Mouse (Mus musculus) CH12.LX (cell line): ENCODE measurements around the gene Klhl36. TPM values are rescaled to one million over a fixed set of nuclear protein-coding genes. Genes with fewer than 3 reads are reported as not detected.

ENCODE experiments used
- DNase-seq: peaks from one replicate; pipeline ENCODE4 v3.0.0-alpha.2; 2013; ENCODE audit errors: extremely low read depth
- H3K27ac ChIP-seq: 2 replicates; pipeline ENCODE4 v1.5.1; 2012; ENCODE audit warnings: low read depth, mild to moderate bottlenecking, control low read depth, moderate library complexity; ENCODE audit not compliant: insufficient read depth
- H3K27me3 ChIP-seq: replicated peaks from 2 replicates; pipeline ENCODE3; 2012; ENCODE audit warnings: inconsistent platforms
- H3K36me3 ChIP-seq, 2 experiments: replicated peaks in 1 of 2; 2 replicates each; pipeline versions ENCODE3 to v1.6.1; 2012; ENCODE audit warnings: inconsistent platforms in 1 of 2, low read length in 1 of 2, mild to moderate bottlenecking in 1 of 2, mixed read lengths in 1 of 2, moderate library complexity in 1 of 2; ENCODE audit not compliant: control insufficient read depth in 1 of 2, insufficient read depth in 1 of 2
- H3K4me1 ChIP-seq, 2 experiments: 2 replicates each; pipeline ENCODE4 v1.6.1; 2012; ENCODE audit warnings: inconsistent platforms in 1 of 2, moderate library complexity in 1 of 2; ENCODE audit not compliant: insufficient read depth in 2 of 2, control insufficient read depth in 1 of 2
- H3K4me2 ChIP-seq: 2 replicates; pipeline ENCODE4 v1.6.1; 2012; ENCODE audit warnings: low read depth, mild to moderate bottlenecking, control low read depth; ENCODE audit not compliant: poor library complexity, insufficient read depth, severe bottlenecking
- H3K4me3 ChIP-seq, 3 experiments: fragments of 150-350 bp in 1 of 3; sonication (generic) in 1 of 3; replicated peaks in 1 of 3; 2 replicates each; pipeline versions ENCODE3 to v1.5.1; 2011 to 2012; ENCODE audit warnings: low read depth in 2 of 3, low read length in 2 of 3, mild to moderate bottlenecking in 2 of 3, moderate library complexity in 2 of 3, control low read depth in 1 of 3, improper control_type of control experiment in 1 of 3, inconsistent platforms in 1 of 3, mixed read lengths in 1 of 3; ENCODE audit not compliant: poor library complexity in 1 of 3
- H3K79me2 ChIP-seq: replicated peaks from 2 replicates; pipeline ENCODE4 v1.6.1; 2012; ENCODE audit warnings: mild to moderate bottlenecking, moderate library complexity; ENCODE audit not compliant: control insufficient read depth, poor library complexity, insufficient read depth, severe bottlenecking; ENCODE audit errors: extremely low read depth
- H3K9ac ChIP-seq: 2 replicates; pipeline ENCODE4 v1.6.1; 2012; ENCODE audit warnings: low read depth, mild to moderate bottlenecking, control low read depth, moderate library complexity; ENCODE audit not compliant: insufficient read depth
- H3K9me3 ChIP-seq: replicated peaks from 2 replicates; pipeline ENCODE3; 2012; ENCODE audit warnings: low read length, inconsistent platforms, mixed read lengths
- CTCF ChIP-seq, 2 experiments: IDR thresholded peaks in 1 of 2; conservative IDR thresholded peaks in 1 of 2; 2 replicates each; pipeline ENCODE4 v1.5.1; 2011 to 2012; ENCODE audit warnings: low read depth in 2 of 2, low read length in 2 of 2, improper control_type of control experiment in 1 of 2, inconsistent platforms in 1 of 2, mild to moderate bottlenecking in 1 of 2, moderate library complexity in 1 of 2
- E2F4 ChIP-seq: IDR thresholded peaks from 2 replicates; pipeline ENCODE4 v1.6.1; 2011; ENCODE audit warnings: low read depth, low read length, improper control_type of control experiment; ENCODE audit not compliant: insufficient replicate concordance
- ELF1 ChIP-seq: IDR thresholded peaks from 2 replicates; pipeline ENCODE4 v1.6.1; 2014; ENCODE audit warnings: low read depth, mild to moderate bottlenecking, inconsistent platforms, low read length, improper control_type of control experiment
- EP300 ChIP-seq: IDR thresholded peaks from 2 replicates; pipeline ENCODE4 v1.6.1; 2011; ENCODE audit warnings: low read length, improper control_type of control experiment
- JUN ChIP-seq: IDR thresholded peaks from 2 replicates; pipeline ENCODE4 v1.6.1; 2011; ENCODE audit warnings: low read depth, mild to moderate bottlenecking, low read length, improper control_type of control experiment, moderate library complexity; ENCODE audit not compliant: insufficient read depth
- KAT2A ChIP-seq: IDR thresholded peaks from 2 replicates; pipeline ENCODE4 v1.6.1; 2012; ENCODE audit warnings: low read length, improper control_type of control experiment, inconsistent platforms; ENCODE audit not compliant: insufficient replicate concordance
- MAZ ChIP-seq: IDR thresholded peaks from 2 replicates; pipeline ENCODE4 v1.6.1; 2012; ENCODE audit warnings: low read depth, mild to moderate bottlenecking, inconsistent platforms, low read length, improper control_type of control experiment, moderate library complexity
- MEF2A ChIP-seq: IDR thresholded peaks from 2 replicates; pipeline ENCODE4 v1.6.1; 2014; ENCODE audit warnings: low read depth, mild to moderate bottlenecking, inconsistent platforms, low read length, improper control_type of control experiment, borderline replicate concordance
- MYC ChIP-seq: IDR thresholded peaks from 2 replicates; pipeline ENCODE4 v1.6.1; 2011; ENCODE audit warnings: low read depth, mild to moderate bottlenecking, improper control_type of control experiment, low read length
- NELFE ChIP-seq: IDR thresholded peaks from 2 replicates; pipeline ENCODE4 v1.6.1; 2011; ENCODE audit warnings: low read depth, low read length, improper control_type of control experiment
- POLR2A ChIP-seq: IDR thresholded peaks from 2 replicates; pipeline ENCODE4 v1.6.1; 2011; ENCODE audit warnings: low read depth, mild to moderate bottlenecking, improper control_type of control experiment, low read length
- POLR2AphosphoS2 ChIP-seq: IDR thresholded peaks from 2 replicates; pipeline ENCODE4 v1.6.1; 2011; ENCODE audit warnings: low read depth, low read length, improper control_type of control experiment
- RCOR1 ChIP-seq: conservative IDR thresholded peaks from 2 replicates; pipeline ENCODE4 v1.6.1; 2012; ENCODE audit warnings: low read depth, mild to moderate bottlenecking, inconsistent platforms, low read length, improper control_type of control experiment
- SIN3A ChIP-seq: IDR thresholded peaks from 2 replicates; pipeline ENCODE4 v1.6.1; 2012; ENCODE audit warnings: low read length, improper control_type of control experiment, inconsistent platforms
- SMC3 ChIP-seq: IDR thresholded peaks from 2 replicates; pipeline ENCODE4 v1.6.1; 2011; ENCODE audit warnings: low read depth, low read length, improper control_type of control experiment
- TCF12 ChIP-seq: IDR thresholded peaks from 2 replicates; pipeline ENCODE4 v1.6.1; 2014; ENCODE audit warnings: low read depth, mild to moderate bottlenecking, inconsistent platforms, low read length, improper control_type of control experiment
- USF2 ChIP-seq: conservative IDR thresholded peaks from 2 replicates; pipeline ENCODE4 v1.6.1; 2011; ENCODE audit warnings: low read depth, low read length, improper control_type of control experiment
- ZC3H11A ChIP-seq: IDR thresholded peaks from 2 replicates; pipeline ENCODE4 v1.6.1; 2012; ENCODE audit warnings: low read depth, mild to moderate bottlenecking, inconsistent platforms, low read length, improper control_type of control experiment
- ZKSCAN1 ChIP-seq: IDR thresholded peaks from 2 replicates; pipeline ENCODE4 v1.6.1; 2012; ENCODE audit warnings: low read depth, inconsistent platforms, low read length, improper control_type of control experiment, borderline replicate concordance
- dilution Hi-C: fragments of 300-500 bp; cut with MboI; formaldehyde crosslinking; loops from 2 replicates; pipeline ENCODE4 v1.14.3; 2020; ENCODE audit warnings: low sequenced_read_pairs; ENCODE audit not compliant: extremely low pct_unique_long_range_greater_than_20kb, extremely low pct_ligation_motif_present
- in situ Hi-C: fragments of 300-500 bp; cut with MboI; formaldehyde crosslinking; loops from 3 replicates; pipeline ENCODE4 v1.14.3; 2019; ENCODE audit warnings: low sequenced_read_pairs, low pct_ligation_motif_present, low pct_unique_long_range_greater_than_20kb, mixed read lengths
- polyA plus RNA-seq: library from polyadenylated mRNA; unstranded; fragments of >175 nt; gene quantifications from 2 replicates; pipeline ENCODE4 v1.2.1, GENCODE M21; 2012; ENCODE audit warnings: low read depth; ENCODE audit not compliant: insufficient read length
- total RNA-seq, 2 experiments: library from RNA; depleted of rRNA; stranded (reverse); fragments of 300-350 nt in 1 of 2; fragments of >200 nt in 1 of 2; gene quantifications; 2 replicates each; pipeline ENCODE4 v1.2.3; 2012 to 2014

Klhl36 gene
- total and polyA plus RNA-seq, 3 experiments: 3.0 to 7.9 (median 3.1) TPM

DNA sequence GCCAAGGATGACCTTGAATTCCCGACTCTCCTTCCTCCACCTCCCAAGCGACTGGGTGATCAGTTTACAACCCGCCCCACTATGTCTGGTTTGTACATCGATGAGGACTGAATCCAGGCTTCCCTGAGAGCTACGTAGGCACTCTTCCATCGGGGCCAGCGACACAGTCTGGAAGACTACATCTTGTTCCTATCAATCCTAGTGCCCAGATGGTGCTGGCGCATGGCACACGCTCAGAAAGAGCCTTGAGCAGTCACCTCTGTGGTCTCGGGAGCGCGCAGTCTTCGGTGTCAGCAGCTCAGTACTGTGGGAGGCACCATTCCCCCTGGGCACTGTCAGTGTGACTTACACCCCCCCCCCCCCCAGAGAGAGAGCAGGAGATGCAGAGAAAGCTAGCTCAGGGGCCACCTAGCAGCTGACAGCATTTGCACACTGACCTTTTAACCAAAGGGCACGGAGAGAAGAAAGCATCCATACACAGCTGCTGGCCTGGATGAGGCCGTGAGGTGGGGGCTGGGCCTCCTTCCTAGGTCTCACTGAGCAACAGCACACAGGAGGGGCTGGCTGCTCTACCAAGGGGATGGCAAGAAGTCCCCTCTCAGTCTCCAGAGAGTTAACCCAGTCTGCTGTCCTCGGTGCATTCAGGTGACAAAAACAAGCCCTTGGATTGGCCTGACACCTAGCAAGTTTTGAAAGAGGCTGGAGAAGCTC is 32.0 kb upstream of the Klhl36 start:
- Histone ChIP-seq H3K4me3 (no peak overlapping the region), H3K9ac (no peak overlapping the region), H3K4me2 (no peak overlapping the region), H3K36me3 (peaks cover 5 to 58% of the 10 kb centered on the region in 2 experiments), H3K9me3 (no peaks in the 10 kb centered on the region), H3K27me3 (no peaks in the 10 kb centered on the region), H3K79me2 (no peaks in the 10 kb centered on the region), H3K4me1 (peaks cover 37 to 98% of the 10 kb centered on the region in 2 experiments), H3K27ac (no peak overlapping the region)
- peak; percentile 70 for DNase-seq
- dilution Hi-C loops: no loop called here
- in situ Hi-C loops: no loop called here
- TF ChIP-seq USF2 (no peak), TCF12 (no peak), SMC3 (no peak), E2F4 (no peak), MEF2A (no peak), NELFE (no peak)

GRCm38 (mm10) chr8:119830589-119830988 is 31.5 kb upstream of the Klhl36 start:
- dilution Hi-C loops (no loop called here), in situ Hi-C loops (no loop called here)
- Histone ChIP-seq H3K4me1 (peaks cover 37 to 98% of the 10 kb centered on the region in 2 experiments), H3K9me3 (no peaks in the 10 kb centered on the region), H3K4me2 (no peak overlapping the region), H3K79me2 (no peaks in the 10 kb centered on the region), H3K36me3 (peaks cover 5 to 60% of the 10 kb centered on the region in 2 experiments), H3K4me3 (no peak overlapping the region), H3K9ac (no peak overlapping the region), H3K27me3 (no peaks in the 10 kb centered on the region), H3K27ac (no peak overlapping the region)
- TF ChIP-seq JUN: no peak
- TF ChIP-seq MEF2A: no peak
- no peak for TF ChIP-seq ELF1
- TF ChIP-seq RCOR1: no peak
- no peak for TF ChIP-seq POLR2AphosphoS2
- no peak for TF ChIP-seq POLR2A
- no peak for TF ChIP-seq SIN3A
- no peak for DNase-seq

GRCm38 (mm10) chr8:119831336-119831995 is 30.6 kb upstream of the Klhl36 start:
- no peak overlapping the region for H3K9ac ChIP-seq
- dilution Hi-C loops: no loop called here
- peaks cover 5 to 64% of the 10 kb centered on the region in 2 experiments for H3K36me3 ChIP-seq
- H3K27ac ChIP-seq: no peak overlapping the region
- in situ Hi-C loops: no loop called here
- H3K4me3 ChIP-seq: no peak overlapping the region
- DNase-seq: no peak
- no peaks in the 10 kb centered on the region for H3K9me3 ChIP-seq
- no peaks in the 10 kb centered on the region for H3K79me2 ChIP-seq
- no peaks in the 10 kb centered on the region for H3K27me3 ChIP-seq
- no peak overlapping the region for H3K4me2 ChIP-seq
- peaks cover 32 to 98% of the 10 kb centered on the region in 2 experiments for H3K4me1 ChIP-seq
- TF ChIP-seq MYC: no peak
- no peak for TF ChIP-seq SMC3
- TF ChIP-seq ZKSCAN1: no peak
- TF ChIP-seq MAZ: no peak
- TF ChIP-seq ZC3H11A: no peak
- TF ChIP-seq EP300: no peak
- no peak for TF ChIP-seq KAT2A
- TF ChIP-seq NELFE: no peak
- TF ChIP-seq POLR2A: no peak
- TF ChIP-seq CTCF (conservative IDR thresholded peaks at IDR 0.05 in 1 of 2, IDR thresholded peaks at IDR 0.05 in 1 of 2; ENCODE audit: low read depth in 2 of 2, low read length in 2 of 2): no peak
